Mouse (Mus musculus) lung, postnatal 14 days (tissue): ENCODE results near the gene Lbhd2.
A peak's percentile ranks its signal among the peaks of the same experiment; 100 is the strongest.

Experiments used
- DNase-seq: peaks from one replicate; pipeline ENCODE4 v3.0.0; 2021

Lbhd2 gene

DNA sequence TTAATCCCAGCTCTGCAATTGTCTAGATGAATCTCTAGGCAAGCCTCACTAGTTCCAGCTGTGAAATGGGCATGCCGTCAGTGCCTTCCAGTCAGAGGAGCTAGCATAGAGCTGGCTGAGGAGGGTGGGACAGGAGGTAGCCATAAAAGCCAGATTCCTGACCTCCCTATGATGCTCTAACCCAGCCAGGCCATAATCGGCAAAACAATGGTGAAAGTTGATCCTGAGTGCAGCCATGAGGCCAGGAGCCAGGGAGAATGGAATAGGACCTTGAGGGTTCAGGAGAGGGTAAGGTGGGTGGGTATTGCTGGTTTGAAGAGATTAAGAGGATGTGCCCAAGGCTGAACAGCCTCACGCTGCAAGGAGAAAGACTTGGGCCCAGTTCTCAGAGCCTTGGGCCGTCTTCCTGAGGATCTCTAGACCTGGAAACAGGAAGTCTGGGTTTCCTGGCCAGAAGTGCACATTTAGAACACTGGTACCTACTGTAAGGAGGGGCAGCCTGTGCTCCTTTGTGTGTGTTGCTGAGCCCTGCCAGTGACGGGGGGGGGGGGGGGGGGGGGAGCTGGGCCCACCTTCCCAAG lies 26.2 kb downstream of the Lbhd2 start:
- DNase-seq = no peak

GRCm38 (mm10) chr12:111434164-111434744 lies 27.6 kb downstream of the Lbhd2 start:
- DNase-seq = no peak

DNA sequence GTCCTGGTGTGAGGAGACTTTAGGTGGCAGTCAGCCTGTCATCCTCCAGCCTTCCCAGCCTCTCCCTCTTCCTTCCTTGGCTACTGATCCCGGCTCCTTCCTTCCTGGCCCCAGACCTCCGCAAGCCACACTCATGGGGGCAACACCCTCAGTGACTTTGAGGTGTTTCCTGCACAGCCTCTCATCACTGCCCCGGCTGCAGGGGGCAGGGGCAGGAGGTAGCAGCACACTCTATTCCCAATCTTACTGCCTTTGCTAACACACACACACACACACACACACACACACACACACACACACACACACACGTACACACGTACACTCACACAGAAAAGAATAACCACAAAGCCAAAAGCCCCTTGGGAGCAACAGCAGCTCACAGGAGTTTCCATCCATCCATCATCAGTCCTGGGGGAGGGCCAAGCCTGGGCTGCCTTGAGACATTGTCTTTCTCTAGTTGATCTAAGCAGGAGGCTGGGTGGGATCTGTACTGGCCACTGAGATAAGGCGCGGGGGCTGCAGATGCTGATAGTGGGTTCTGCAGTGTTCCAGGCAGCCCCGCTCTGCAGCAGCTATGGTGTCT lies 28.2 kb downstream of the Lbhd2 start:
- DNase-seq = no peak

DNA sequence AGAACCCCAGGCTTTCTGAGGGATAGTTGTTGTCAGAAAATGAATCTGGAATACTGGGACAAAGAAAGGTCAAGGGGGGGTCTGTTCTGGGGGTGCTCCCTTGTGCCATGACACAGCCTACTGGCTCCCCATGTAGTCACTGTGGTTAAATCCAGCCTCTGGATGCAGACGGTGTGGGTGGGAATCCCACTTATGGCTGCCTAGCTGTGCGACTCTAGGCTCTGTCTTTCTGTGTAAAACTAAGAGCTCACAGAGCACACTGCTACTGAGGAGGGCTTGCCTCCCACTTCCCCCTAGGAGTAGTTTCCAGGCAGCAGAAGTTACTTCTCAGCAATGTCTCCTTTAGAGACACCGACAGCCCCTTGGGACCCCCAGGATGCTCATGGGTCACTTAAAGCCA lies 29.6 kb downstream of the Lbhd2 start:
- no peak for DNase-seq

GRCm38 (mm10) chr12:111436640-111437039 lies 30.0 kb downstream of the Lbhd2 start:
- DNase-seq = peak; percentile 58

DNA sequence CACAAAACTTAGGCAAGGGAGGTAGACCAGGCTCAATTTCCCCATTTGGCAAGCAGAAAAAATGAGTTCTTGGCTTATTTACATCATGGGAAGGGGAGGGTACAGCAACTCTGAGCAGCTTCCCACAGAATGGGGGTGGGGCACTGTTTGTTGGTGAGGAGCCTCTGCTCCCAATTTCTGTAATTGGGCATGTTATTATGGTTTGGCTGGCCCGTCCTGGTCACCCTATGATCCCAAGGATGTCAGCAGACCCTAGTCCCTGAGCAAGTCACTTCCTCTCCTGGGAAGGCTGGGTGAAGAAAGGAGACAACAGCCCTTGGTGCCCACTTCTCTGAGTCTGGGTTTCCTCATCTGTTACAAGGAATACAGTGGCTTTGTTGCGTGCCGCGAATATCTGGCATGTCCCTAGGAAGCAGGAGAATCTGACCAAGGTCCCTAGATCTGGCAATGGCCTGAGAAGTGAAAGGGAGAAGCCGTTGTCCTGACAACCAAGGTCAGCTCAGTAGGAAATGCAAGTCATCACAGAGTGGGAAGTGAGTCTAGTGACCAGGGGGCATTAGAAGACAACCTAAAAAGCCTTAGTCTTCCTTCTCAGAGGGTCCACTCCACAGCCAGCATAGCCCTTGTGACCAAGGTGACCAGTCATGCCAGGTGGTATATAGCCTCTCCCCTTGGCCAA lies 30.8 kb downstream of the Lbhd2 start:
- DNase-seq = no peak

DNA sequence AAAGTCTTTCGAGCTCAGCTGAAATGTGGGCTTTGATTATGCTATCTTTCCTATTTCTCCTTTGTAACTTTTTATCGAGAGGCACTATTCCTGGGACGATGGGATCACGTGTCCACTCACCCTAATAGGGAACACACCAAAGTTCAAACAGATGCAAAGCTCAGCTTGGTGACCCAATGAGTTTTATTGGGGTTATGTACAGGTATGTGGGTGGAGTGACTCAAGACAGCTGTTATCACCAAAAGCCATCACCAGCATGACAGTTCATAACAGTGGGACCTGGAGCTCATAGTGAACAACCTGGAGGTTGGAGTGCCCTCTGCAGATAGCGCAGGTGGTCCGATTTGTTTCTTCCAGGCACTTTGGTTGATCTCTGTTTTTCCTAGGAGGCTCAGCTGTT lies 32.2 kb downstream of the Lbhd2 start:
- no peak for DNase-seq

DNA sequence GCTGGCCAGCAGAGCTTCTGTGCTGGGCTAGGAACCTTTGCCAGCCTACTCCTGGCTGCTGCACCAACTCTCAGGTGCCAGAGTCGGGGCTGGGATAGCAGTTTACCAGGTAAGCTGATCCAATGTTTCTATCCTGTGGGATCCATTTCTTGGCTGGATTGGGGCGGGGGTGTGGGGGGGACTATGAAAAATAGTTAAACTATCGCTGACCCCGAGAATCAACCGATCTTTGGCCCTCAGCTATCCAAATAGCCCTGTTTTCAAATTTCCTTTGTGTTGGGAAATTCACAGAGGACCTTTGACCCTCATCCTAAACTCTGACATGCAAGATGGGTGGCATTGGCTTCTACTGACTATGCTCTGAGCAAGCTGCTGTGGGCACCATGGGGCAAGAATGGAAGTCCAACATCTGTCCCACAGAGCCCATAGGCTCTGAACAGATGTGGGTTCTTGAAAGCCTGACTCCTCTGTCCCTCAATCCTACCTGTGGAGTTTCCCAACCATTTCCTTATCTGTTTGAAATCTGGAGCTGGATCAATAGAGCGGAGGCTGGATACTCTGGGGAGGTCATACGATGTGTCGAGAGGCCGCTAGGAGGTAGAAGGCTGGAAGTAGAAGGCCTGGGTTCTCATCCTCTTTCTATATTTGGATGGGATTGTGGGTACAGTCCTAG lies 34.2 kb downstream of the Lbhd2 start:
- no peak for DNase-seq

DNA sequence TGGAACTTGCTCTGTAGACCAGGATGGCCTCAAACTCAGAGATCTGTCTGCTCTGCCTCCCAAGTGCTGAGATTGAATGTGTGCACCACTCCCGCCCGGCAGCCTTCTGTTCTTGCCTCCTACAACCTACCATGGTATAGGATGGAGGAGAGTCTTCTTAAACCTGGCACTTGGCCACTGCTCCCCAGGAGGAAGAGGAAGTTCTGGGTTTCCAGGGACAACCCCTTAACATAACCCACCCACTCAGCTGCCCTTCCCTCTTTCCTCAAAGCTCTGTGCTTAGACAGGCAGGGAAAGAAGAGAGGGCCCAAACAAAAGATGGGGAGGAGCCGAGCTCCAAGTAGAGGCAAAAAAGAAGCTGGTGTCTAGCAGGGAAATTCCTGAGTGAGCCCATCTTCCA lies 34.9 kb downstream of the Lbhd2 start:
- DNase-seq = no peak

GRCm38 (mm10) chr12:111442309-111443010 lies 35.9 kb downstream of the Lbhd2 start, which contains the start of gene Tnfaip2:
Tnfaip2 (plus strand) TSS chr12:111442469.
- peak; percentile 77 for DNase-seq

DNA sequence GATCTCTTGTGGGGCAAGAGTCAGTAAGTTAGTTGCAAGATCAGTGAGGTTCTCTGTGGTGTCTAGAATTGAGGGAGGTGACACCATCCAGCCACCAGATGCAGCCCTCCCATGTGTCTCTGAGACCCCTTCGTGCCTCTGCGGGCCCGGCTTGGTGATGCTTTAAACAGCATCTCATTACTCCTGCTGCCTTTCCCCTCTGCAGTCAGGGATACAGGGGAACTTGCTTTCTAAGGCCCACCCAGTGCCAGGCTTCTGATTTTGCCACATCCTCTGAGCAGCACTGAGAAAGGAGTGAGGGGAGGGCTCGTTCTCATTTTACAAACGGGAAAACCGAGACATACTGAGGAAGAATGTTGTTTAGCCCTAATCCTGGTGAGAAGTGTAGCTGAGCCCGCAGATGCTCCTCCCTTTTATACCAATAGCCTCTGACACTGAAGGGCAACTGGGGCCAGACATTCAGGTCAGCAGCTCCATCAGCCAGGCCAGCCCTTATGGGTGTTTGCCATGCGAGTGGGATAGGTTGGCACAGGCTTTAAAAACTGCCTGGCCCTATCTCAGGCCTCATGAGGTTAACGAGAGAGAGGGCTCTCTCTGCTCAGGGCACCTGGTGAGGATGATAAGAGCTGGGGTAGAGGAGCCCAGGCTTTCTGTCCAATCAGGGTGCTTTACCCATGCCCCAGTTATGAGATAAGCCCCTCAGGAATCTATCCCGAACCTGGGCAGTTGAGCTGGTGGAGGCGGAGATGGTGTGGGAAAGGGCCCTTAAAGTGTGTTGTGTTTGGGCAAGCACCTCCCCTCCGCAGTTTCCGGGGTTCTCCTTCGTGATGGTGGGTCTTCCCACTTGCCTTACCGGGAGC lies 36.6 kb downstream of the Lbhd2 start:
- no peak for DNase-seq

GRCm38 (mm10) chr12:111443921-111444831 lies 37.6 kb downstream of the Lbhd2 start:
- no peak for DNase-seq

- no peak for DNase-seq
Measured at GRCm38 (mm10) chr12:111445161-111445889, 38.7 kb downstream of the Lbhd2 start.

DNA sequence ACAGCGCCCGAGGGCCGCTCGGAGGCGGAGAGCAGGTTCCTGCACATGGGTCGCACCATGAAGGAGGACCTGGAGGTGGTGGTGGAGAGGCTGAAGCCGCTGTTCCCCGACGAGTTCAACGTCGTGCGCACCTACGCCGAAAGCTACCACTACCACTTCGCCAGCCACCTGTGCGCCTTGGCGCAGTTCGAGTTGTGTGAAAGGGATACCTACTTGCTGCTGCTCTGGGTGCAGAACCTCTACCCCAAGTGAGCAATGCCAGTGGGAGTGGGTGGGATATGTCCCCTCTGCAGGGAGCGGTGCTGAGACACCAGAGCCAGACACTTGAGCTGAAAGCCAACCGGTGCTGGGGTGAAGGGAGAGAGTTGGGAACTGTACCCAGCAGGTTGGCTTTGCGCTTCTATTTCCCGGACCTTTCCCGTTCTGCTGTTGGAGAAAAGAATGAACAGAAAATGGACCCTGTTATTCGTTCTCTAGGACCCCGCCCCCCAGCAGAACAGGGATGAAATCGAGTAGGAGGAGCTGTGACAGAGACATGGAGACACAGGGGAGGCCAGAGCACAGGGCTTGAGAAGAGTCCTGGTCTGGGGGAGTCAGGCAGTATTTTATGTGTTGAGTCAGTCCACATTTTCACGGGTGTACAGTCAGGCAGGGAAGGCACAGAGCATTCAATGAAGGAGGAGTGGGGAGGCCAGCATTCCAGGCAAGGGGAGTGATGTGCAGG lies 39.4 kb downstream of the Lbhd2 start:
- DNase-seq = no peak

DNA sequence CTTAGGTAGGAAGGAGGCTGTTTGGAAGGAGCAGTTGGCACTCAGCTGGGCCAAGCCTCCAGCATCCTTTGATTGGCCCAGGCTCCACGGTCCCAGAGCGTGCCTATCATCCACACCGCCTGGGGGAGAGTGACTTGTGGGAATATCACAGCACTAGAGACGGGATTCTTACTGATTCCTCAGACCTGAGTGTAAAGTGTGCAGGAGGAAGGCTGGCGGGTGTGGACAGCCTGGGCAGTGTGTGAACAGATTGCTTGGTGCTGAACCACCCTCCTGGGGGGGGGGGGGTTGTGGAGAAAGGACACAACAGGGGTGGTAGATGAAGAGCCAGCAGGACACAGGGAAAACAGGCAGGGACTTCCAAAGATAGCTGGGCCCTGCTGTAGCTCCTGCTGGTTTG lies 40.1 kb downstream of the Lbhd2 start:
- no peak for DNase-seq

GRCm38 (mm10) chr12:111447350-111447749 lies 40.7 kb downstream of the Lbhd2 start:
- DNase-seq = no peak

- DNase-seq = no peak
Measured at GRCm38 (mm10) chr12:111447898-111448760, 41.5 kb downstream of the Lbhd2 start.
